Mouse (Mus musculus): ENCODE results near the gene Trpm8. TPM values are rescaled to one million over a fixed set of nuclear protein-coding genes. Genes with fewer than 3 reads are reported as not detected.

The Trpm8 gene
- total RNA-seq, 2 experiments from 2014 or later: not detected

- DNase-seq: no peak
Measured at GRCm38 (mm10) chr1:88267489-88267888, 10.0 kb upstream of the Trpm8 start.

GRCm38 (mm10) chr1:88268070-88268469 lies 9.4 kb upstream of the Trpm8 start:
- DNase-seq: no peak

- DNase-seq: no peak
Measured at GRCm38 (mm10) chr1:88269539-88270309, 7.7 kb upstream of the Trpm8 start.

- no peak for DNase-seq
Measured at GRCm38 (mm10) chr1:88272851-88273250, 4.6 kb upstream of the Trpm8 start.

GRCm38 (mm10) chr1:88273326-88273725 lies 4.1 kb upstream of the Trpm8 start:
- DNase-seq: no peak

GRCm38 (mm10) chr1:88273832-88274231 lies 3.6 kb upstream of the Trpm8 start:
- no peak for DNase-seq

GRCm38 (mm10) chr1:88274371-88275077 lies 2.9 kb upstream of the Trpm8 start:
- no peak for DNase-seq

- no peak for DNase-seq
Measured at GRCm38 (mm10) chr1:88275078-88275680, 2.3 kb upstream of the Trpm8 start.

- no peak for DNase-seq
Measured at GRCm38 (mm10) chr1:88275698-88276523, 1.6 kb upstream of the Trpm8 start.

GRCm38 (mm10) chr1:88276524-88277097 lies 850 bp upstream of the Trpm8 start:
- peak; percentile 18 for DNase-seq

GRCm38 (mm10) chr1:88277818-88278511 lies 504 bp downstream of the Trpm8 start:
- peak; percentile 28 for DNase-seq

- no peak for DNase-seq
Measured at GRCm38 (mm10) chr1:88279111-88280005, 1.9 kb downstream of the Trpm8 start.

- no peak for DNase-seq
Measured at GRCm38 (mm10) chr1:88280006-88280690, 2.7 kb downstream of the Trpm8 start.

GRCm38 (mm10) chr1:88282301-88282700 lies 4.8 kb downstream of the Trpm8 start:
- DNase-seq: no peak

GRCm38 (mm10) chr1:88283376-88284227 lies 6.1 kb downstream of the Trpm8 start:
- DNase-seq: no peak

- no peak for DNase-seq
Measured at GRCm38 (mm10) chr1:88284228-88284945, 6.9 kb downstream of the Trpm8 start.

- DNase-seq: no peak
Measured at GRCm38 (mm10) chr1:88284946-88285320, 7.5 kb downstream of the Trpm8 start.

GRCm38 (mm10) chr1:88285652-88286051 lies 8.2 kb downstream of the Trpm8 start:
- no peak for DNase-seq
